Mouse (Mus musculus) CD4-positive, CD25-positive, alpha-beta regulatory T cell, adult 4 months (primary cell): Measurements from ENCODE around the gene Ptges. TPM values are rescaled to one million over a fixed set of nuclear protein-coding genes. Genes with fewer than 3 reads are reported as not detected.
"Not testable (repeated sequence)": the region's sequence is repeated elsewhere in the genome, so short reads cannot be mapped to it uniquely, and the experiment has no call there.

ENCODE experiments used
- ATAC-seq: one replicate; pipeline ENCODE4 v1.8.0; 2017
- polyA plus RNA-seq, 2 experiments: library from polyadenylated mRNA; unstranded; fragments of 100-300 nt; shearing (Covaris generic); gene quantifications; one replicate each; pipeline ENCODE4 v1.2.1; 2017

Gene Ptges
- polyA plus RNA-seq, 2 experiments from 2014 or later = not detected

GRCm38 (mm10) chr2:30927844-30928628 lies 1.6 kb downstream of the Ptges start:
- ATAC-seq = no peak

- ATAC-seq = no peak
These were observed 2.4 kb downstream of the Ptges start for GRCm38 (mm10) chr2:30927151-30927781.

GRCm38 (mm10) chr2:30926381-30926780 lies 3.3 kb downstream of the Ptges start:
- ATAC-seq = no peak

GRCm38 (mm10) chr2:30925181-30925580 lies 4.5 kb downstream of the Ptges start:
- ATAC-seq = no peak

- ATAC-seq = no peak
These were observed 6.6 kb downstream of the Ptges start for GRCm38 (mm10) chr2:30923099-30923498.

- no peak for ATAC-seq
These were observed 9.4 kb downstream of the Ptges start for GRCm38 (mm10) chr2:30920216-30920615.

- no peak for ATAC-seq
These were observed 10.8 kb downstream of the Ptges start for GRCm38 (mm10) chr2:30918780-30919329.

- no peak for ATAC-seq
These were observed 11.5 kb downstream of the Ptges start for GRCm38 (mm10) chr2:30918126-30918525.

GRCm38 (mm10) chr2:30917649-30918048 lies 12.0 kb downstream of the Ptges start:
- ATAC-seq = no peak

- not testable (repeated sequence) for ATAC-seq
These were observed 13.7 kb downstream of the Ptges start for GRCm38 (mm10) chr2:30915933-30916332.

GRCm38 (mm10) chr2:30915376-30915775 lies 14.3 kb downstream of the Ptges start:
- no peak for ATAC-seq

GRCm38 (mm10) chr2:30914836-30915235 lies 14.8 kb downstream of the Ptges start:
- ATAC-seq = no peak

GRCm38 (mm10) chr2:30913022-30913421 lies 16.6 kb downstream of the Ptges start:
- no peak for ATAC-seq

- ATAC-seq = no peak
These were observed 17.3 kb downstream of the Ptges start for GRCm38 (mm10) chr2:30912291-30912773.

- no peak for ATAC-seq
These were observed 23.0 kb downstream of the Ptges start for GRCm38 (mm10) chr2:30906641-30907040.

- ATAC-seq = no peak
These were observed 23.8 kb downstream of the Ptges start for GRCm38 (mm10) chr2:30905906-30906305.

- no peak for ATAC-seq
These were observed 24.7 kb downstream of the Ptges start for GRCm38 (mm10) chr2:30904991-30905390.

- no peak for ATAC-seq
These were observed 25.4 kb downstream of the Ptges start for GRCm38 (mm10) chr2:30904231-30904630.

GRCm38 (mm10) chr2:30902726-30903722 lies 26.6 kb downstream of the Ptges start:
- ATAC-seq = no peak

- no peak for ATAC-seq
These were observed 27.4 kb downstream of the Ptges start for GRCm38 (mm10) chr2:30902256-30902655.

- ATAC-seq = no peak
These were observed 28.0 kb downstream of the Ptges start for GRCm38 (mm10) chr2:30901646-30902160.

GRCm38 (mm10) chr2:30899397-30900069 lies 30.1 kb downstream of the Ptges start:
- ATAC-seq = no peak
